Mouse (Mus musculus) monocyte, adult 2 months (primary cell): ENCODE results near the gene Nup188.

Experiments
- DNase-seq, 2 experiments: peaks; one replicate each; pipeline ENCODE4 v3.0.0; 2022; ENCODE audit warnings: low spot score in 2 of 2, low read depth in 1 of 2

Gene Nup188

DNA sequence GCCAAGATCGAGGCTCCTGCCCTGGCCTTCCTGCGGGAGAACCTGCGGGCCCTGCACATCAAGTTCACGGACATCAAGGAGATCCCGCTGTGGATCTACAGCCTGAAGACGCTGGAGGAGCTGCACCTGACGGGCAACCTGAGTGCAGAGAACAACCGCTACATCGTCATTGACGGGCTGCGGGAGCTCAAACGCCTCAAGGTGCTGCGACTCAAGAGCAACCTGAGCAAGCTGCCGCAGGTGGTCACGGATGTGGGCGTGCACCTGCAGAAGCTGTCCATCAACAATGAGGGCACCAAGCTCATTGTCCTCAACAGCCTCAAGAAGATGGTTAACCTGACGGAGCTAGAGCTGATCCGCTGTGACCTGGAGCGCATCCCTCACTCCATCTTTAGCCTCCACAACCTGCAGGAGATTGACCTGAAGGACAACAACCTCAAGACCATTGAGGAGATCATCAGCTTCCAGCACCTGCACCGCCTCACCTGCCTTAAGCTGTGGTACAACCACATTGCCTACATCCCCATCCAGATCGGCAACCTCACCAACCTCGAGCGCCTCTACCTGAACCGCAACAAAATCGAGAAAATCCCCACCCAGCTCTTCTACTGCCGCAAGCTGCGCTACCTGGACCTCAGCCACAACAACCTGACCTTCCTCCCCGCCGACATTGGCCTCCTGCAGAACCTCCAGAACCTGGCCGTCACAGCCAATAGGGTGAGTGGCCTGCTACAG lies 29.4 kb upstream of the Nup188 start:
- DNase-seq, result no peak

DNA sequence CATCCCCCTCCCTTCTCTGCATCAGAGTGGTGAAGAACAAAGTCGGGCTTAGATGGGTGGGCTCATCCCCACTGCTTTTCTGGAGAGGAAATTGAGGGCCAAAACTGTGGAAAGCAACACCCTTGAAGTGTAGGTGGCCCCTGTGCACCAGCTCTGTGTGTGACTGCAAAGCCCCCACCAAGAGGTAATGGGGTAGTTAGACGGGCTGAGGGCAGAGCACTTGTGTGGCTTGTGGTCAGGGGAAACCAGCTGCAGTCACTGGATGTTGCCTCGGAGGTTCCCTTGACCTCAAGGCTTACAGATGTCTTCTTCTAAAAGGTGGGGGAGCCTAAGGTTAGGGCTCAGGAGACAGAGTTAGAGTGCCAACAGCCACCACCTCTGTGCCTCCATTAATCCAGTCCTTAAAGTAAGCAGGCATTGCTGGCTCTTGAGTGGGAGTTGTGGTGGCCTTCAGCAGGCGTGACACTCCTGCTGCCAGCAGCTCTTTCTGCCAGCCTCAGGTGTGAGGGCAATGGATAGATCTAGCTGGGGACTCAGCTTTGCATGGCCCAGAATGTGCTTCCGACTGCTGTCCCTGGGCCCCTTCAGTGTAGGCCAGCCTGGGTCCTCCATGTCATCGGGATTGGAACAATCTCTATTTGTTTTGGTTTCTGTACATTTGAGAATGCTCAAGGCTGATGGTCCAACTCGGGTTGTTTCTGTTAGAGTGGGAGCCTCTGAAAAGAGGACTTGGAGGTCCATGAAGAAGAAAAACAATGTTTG lies 28.3 kb upstream of the Nup188 start:
- no peak for DNase-seq

DNA sequence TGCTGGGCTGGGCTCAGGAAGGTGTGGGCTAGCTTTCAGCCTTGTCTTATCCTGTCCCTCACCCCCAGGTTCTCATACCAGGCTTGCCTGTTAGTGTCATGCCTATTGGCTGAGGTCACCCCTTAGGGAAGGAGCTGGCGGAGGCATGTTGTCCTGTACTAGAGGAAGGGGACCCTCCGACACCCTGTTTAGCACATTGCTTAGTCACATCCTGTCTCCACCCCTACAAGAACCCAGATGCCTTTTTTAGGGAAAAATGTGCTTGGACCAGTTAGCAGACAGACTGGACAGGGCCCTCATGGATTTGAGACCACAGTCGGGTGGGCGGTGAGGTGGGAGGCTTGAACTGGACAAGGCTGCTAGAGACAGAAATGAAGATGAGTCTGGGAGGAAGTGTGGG lies 27.6 kb upstream of the Nup188 start:
- DNase-seq, result no peak

DNA sequence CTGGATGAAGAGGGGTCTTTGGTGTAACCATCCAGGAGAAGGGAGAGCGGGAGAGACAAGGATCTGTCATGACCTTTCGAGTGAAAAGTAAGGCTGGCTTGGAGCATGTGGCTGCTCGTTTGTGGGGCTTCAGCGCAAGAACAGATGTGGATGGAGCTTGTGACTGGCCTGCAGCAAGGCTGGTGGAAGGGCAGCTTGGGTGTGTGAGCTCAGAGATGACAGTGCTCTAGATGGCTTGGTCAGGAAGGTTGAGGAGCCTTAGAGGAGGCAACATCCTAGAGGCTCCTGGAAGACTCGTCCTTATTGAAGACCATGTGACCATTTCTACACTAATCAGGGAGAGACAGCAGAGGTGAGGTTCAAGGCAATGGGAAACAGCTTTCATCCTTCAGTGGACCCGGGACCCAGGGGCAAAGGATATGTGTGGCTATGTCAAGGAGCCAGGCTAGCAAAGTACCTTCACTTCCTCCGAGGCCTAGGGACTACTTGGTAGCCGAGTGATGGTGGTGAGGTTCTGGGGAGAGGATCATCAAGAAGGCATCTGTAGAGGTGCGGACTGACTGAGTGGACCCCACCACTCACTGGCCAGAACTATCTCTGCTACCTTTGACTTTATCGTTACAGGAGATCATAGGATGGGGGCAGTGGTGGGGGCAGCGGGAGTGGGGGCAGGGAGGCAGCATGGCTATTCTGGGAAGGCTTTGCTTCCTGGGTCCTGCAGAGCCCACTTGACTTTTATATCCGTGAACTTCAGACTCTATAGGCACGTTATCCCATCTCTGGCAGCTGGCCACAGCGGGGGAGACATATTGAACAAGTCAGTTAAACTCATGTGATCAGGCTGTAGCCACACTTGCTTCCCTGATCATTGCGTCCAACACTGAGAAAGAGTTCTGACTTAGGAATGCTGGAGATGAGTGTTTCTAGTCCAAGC lies 26.8 kb upstream of the Nup188 start:
- DNase-seq, result no peak

DNA sequence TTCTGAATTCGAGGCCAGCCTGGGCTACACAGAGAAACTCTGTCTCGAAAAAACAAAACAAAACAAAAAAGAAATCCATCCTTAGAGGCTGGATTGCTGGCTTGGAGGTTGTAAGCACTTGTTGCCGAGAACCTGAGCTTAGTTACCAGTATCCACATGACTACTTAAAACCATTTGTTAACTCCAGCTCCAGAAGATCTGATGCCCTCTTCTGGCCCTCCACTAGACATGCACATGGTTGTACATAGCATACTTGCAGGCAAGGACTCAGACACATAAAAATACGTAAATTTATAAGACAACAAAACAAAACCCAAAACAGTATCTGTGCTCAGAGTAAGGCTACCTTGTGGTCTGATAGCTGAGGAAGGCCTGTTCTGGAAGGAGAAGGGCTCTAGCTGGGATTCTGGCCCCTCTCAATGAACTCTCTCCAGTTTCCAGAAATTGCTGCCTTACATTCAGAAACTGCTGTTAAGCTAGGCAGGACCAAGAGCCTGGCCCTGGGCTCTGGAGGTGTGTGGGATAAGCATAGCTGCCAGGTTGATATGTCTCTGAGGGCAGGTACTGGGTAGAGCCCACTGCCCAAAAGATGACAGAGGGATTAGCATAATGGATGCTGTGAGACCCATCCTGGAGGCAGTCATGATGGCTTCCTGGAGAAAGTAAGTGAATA lies 25.0 kb upstream of the Nup188 start:
- DNase-seq, result no peak

DNA sequence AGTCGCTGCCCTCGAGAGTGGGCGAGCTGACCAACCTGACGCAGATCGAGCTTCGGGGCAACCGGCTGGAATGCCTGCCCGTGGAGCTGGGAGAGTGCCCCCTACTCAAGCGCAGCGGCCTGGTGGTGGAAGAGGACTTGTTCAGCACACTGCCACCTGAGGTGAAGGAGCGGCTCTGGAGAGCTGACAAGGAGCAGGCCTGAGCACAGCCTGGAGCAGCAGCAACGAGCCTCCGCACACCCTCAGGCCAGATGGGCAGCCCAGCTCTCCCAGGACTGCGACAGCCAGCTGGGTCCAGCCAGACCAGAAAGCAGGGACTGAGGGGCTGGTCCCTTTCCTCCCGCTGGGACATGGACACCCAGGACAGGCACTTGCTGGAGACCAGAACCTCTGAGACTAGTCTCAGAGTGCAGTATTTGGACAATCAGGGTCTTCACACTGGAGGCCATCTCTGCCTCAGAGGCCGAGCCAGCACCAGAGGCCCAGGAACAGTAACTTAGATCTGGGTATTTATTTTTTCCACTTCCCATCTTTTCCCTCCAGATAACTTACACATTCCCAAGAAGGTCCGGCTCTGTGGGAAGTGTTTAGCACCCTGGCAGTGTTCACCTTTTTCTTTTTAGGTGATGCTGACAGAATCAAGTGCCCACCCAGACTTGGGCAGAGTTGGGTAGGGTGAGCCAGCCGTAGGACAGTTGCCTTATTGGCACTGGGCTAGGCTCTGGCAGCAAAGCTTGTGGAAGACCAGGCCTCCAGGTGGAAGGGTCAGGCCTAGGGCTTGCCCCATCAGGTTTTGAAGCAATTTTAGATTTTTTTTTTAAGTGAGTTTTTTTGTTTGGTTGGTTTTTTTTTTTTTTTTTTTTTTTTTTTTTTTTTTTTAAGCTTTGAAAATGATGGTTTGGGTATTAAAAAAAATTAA lies 24.0 kb upstream of the Nup188 start:
- DNase-seq, result no peak

DNA sequence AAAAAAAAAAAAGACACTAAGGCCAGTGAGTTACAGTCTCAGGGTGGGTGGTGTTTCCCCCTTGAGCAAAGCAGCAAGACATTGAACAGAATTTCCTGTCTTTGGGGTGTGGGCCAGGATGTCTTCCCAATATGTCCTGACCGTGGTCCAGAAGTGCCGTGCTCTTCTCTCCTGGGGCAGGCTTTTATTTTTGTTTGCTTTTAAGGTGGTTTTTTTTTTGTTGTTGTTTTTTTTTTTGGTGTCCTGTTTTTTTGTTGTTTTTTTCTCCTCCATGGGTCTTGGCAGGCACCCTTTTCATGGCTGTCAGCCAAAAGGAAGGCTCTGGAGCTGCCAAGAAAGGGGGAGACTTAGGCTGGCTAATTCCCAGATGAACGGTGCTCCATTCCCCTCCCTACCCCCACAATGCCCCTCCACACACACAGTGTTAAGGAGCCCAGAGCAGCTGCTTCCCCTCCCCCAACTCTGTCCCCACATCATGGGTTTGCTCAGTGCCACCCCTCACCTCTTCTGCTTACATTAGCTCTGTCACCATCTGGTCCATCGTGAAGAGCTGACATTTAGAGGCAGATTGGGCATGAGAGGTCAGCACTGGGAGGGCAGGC lies 23.3 kb upstream of the Nup188 start:
- DNase-seq, result no peak

DNA sequence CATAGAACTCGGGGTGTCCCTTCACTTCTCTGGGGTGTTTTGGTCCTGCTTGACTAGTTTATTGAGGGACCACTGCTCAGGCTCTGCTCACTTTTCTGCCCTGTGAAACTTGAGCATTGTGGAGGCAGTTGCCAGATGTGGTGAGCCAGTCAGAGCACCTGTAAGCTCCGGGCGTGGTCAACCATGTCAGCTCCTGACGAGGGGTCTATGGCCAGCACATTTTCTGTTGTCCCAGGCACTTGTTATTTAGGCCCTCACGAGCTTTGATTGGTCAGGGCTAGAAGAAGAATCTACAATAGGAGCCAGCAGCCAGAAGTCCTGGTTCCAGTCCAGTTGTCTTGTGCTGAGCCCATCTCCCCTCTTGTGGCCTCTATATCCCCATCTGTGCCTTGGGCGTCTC lies 22.4 kb upstream of the Nup188 start:
- DNase-seq, result no peak

DNA sequence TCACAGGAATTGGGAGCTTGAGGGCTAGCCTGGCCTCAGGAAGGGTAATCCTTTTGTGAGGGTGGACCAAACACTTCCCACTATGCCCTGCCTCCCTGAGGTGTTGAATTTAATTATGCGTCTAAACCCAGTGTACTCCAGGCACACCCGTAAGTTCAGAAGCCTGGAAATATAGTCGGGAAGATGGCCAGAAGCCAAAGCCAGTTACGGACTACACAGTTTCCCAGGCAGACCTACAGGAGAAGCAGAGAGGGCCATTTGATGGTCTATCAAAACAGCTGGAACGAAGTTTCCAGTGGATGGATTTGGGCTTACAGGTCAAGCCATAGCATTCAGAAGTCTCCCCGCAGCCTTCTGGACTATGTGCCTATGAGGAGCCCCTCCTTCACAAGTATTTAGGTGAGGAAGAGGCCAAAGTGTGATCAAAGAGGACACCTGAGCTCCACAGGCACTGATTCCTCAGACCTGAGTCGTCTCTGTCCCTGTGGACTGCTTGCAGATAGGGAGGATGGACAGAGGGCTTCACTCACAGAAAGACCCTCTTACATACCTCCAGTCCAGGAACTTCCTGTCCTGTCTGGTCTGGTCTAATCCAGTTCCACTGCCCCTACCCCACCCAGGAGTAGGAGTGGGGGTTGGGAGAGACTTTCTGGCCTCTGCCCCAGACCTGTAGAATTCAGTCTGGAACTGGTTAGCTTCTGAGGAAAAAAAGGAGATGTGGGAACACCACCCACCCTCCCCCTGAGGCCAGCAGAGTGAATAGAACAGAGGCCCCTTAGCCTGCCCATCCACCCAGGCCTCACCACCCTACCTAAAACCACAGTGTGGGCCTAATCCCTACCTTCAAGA lies 21.3 kb upstream of the Nup188 start:
- DNase-seq, result no peak

DNA sequence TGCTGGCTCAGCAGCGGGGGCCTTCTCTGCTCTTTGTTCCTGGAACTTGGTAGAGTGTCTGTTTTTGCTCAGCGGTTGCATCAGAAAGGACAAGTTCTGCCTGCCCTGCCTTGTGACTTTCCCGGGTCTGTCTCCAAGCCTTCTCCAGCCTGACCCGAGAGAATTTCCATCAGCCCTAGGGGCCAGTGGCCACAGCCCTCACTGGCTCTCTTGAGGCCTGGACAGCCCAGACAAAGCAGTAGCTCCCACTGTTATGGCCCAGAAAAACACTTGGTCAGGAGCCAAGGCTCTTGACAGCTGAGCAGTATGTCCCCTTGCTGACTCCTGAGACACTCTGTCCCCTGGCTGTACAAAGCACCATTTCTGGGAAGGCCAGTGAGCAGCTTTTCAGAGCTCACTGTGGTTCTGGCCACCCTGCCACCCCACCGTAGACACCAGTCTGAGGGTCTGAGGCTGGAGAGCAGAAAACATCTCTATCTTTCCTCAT lies 20.4 kb upstream of the Nup188 start, which contains the start of gene Phyhd1:
Gene Phyhd1, plus strand, starts transcription at position 437 of the 487 bp plus-strand sequence.
- DNase-seq, result no peak

DNA sequence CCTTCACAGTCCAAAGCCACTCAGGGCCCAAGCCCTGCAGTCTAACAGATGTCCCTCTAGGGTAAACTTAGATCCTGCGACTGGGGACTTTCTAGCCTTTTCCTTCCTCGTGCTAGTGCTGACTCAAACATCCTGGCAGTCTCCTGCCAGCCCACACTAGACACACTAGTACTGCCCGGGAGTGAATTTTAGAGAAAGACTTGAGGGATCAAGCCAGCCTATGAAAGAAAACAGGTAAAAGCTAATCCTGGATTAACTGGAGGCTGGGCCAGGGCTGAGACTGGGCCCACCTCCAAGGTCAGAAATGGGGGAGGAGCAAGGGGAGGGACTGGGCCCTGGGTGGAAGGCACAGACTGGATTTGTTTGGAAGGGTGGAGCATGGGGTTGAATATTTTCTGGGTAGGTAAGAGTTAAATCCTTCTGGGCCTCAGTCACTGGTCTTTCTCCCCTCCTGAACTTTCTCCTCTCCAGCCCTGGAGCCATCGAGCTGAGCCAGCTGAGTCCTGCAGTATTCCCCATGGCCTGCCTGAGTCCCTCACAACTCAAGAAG lies 19.7 kb upstream of the Nup188 start:
- no peak for DNase-seq

DNA sequence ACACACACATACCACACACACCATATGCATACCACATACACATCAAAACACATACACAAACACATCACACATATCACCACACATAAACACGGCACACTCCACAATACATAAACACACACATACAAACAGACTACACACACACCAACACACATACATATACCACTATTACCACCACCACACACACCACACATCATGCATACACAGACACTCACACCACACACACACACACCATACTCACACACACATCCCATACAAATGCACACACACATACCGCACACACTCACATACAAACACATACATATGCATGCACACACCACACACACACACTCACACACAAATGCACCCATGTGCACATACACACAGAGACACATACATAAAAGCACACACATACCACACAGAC lies 18.7 kb upstream of the Nup188 start:
- DNase-seq, result no peak

DNA sequence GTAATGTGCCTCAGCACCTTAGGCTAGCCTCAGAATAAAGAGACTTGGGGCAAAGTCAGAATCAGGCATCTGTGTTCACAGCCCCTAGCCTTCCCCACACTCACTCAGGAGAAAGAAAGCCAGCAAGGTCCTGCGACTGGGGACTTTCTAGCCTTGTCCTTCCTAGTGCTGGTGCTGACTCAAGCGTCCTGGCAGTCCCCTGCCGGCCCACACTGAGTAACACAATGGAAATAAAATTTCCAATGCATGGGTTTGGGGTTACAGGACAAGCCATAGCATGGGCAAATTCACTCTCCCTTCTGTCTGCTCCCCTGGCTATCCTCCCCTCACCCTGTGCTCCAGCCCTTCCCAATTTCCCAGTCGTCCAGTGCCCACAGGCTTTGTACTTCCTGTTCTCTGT lies 17.8 kb upstream of the Nup188 start:
- DNase-seq, result no peak

DNA sequence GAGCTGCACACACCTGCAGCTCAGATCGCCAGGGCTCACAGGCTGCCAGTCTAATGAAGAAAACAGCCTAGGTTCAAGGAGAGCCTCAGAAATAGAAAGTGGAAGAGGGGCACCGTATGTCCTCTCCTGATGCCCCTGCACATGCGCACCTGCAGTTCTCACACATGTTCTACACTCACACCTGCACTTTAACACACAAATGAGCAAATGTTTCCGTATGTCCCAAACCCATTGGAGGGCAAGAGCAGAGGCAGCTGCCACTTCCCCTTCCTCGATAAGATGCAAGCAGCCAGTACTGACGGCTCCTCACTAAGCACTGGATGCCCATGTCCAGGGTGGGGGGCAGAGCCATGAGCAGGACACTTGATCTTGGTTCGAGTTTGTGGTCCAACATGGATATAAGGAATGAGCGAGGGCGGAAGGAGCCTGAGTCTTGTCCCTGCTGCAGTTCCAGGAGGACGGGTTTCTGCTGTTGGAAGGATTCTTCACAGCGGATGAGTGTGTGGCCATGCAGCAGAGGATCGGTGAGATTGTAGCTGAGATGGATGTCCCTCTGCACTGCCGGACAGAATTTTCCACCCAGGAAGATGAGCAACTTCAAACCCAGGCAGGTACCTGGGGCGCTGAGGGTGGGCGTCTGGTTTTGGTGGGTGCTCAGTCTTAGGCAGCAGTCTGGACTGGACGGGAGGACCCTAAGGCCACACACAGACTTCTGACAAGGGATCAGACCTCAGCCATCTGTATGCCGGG lies 16.8 kb upstream of the Nup188 start:
- DNase-seq, result no peak

DNA sequence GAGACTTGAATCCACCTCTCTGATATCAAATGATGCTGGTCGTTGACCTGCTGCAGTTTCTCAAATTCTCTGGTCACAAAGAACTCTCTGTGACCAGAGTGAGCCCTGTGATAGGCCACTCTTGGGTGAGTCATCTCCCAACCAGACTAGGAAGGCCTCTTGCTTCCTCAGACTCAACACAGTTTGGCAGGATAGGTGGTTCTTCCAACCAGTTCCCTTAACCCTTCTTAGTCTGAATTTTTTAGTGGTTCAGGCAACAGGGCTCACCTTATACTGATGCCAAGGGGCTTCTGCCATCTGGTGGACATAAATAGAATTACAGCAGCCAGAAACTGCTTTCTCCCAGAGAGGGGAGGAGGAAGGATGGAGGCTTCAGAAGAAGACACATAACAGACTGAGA lies 16.1 kb upstream of the Nup188 start:
- DNase-seq, result peak; percentile 37 to 39

DNA sequence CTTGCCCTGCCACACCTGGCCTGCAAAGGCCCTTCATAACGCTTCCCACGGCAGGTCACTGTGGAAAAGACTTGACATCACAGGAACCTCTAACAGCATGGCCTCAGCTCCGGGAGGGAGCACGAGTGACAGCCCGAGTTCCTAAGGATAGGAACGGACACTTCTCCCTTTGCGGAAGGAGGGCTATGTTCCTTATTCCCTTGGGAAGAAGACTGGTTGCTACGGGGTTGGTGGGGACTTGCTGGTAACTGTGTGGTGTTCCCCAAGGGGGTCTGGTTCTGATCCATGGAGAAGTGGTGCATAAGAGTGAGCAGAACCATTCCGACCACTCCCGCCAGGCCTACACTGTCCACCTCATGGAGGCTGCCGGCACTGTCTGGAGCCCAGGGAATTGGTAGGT lies 5.5 kb upstream of the Nup188 start, which contains the start of gene Gm28038:
Gene Gm28038, plus strand, starts transcription at position 301 of the 400 bp plus-strand sequence.
- no peak for DNase-seq

DNA sequence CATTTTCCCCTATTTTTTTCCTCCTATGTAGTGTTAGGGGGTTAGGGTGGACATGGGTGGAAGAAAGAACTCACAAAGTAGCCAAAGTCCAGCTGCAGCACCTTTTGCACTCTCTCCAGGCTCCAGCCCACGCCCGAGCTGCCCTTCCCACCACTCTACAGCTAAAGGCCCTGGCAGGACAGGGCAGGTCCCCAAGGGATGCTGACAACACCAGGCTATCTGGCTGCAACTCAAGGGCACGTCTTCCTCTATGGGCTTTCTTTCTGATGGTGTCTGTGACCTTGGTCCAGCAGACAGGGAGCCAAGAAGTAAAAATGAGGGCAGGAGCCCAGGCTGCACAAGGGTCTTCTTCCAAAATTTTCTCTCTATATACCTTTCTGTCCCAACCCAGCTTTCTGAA lies 4.5 kb upstream of the Nup188 start:
- DNase-seq, result no peak
